Mouse (Mus musculus): ENCODE data around the gene Fbxo42. TPM values are rescaled to one million over a fixed set of nuclear protein-coding genes. Genes with fewer than 3 reads are reported as not detected.

Fbxo42 gene
- polyA plus RNA-seq, 1 experiment from 2014 or later: 10.3 TPM

GRCm38 (mm10) chr4:141243636-141244035 lies 95.9 kb downstream of the Fbxo42 start:
- H3K9ac ChIP-seq: no peak overlapping the region
- no peak overlapping the region for H3K4me2 ChIP-seq
- H3K4me3 ChIP-seq: no peak overlapping the region
- H3K27ac ChIP-seq: no peak overlapping the region
- H3K4me1 ChIP-seq (replicated peaks): peaks cover 79% of the 10 kb centered on the region
- no peaks in the 10 kb centered on the region for H3K36me3 ChIP-seq
- no peak for ATAC-seq (replicated peaks; ENCODE audit: insufficient number of reproducible peaks, insufficient read depth, low FRiP score, low read depth)
- H3K9me3 ChIP-seq (replicated peaks): no peaks in the 10 kb centered on the region
- WGBS: 60% methylated on average over 5 of the region's 5 CpGs
- H3K27me3 ChIP-seq: peaks cover 88% of the 10 kb centered on the region

DNA sequence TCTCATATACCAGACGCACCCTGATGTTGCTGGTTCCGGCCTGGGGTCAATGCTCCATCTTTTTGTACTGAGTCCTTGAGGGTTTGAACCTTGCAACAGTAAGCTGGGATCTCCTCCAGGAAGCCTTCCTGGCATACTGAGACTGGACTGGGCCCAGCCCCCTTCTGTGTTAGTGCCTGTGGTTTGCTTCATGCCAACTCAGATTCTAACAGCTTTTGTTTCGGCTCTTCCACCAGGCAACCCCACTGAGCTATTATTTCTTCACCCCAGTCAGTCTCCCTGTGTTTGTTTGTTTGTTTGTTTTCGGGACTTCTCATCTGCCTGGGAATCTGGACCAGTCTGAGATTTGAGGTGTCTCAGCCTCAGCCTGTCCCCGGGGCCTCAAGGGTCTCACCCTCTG lies 96.7 kb downstream of the Fbxo42 start:
- Histone ChIP-seq H3K27me3 (peaks cover 90% of the 10 kb centered on the region), H3K9ac (no peak overlapping the region), H3K9me3 (replicated peaks) (no peaks in the 10 kb centered on the region), H3K4me3 (no peak overlapping the region), H3K36me3 (no peaks in the 10 kb centered on the region), H3K4me2 (peak overlapping the region; percentile 9; the same call in 1 of the 2 replicates), H3K4me1 (replicated peaks) (peaks cover 74% of the 10 kb centered on the region), H3K27ac (peak overlapping the region; percentile 75)
- ATAC-seq (replicated peaks; ENCODE audit: insufficient number of reproducible peaks, insufficient read depth, low FRiP score, low read depth): no peak
- WGBS: 59% methylated on average over 5 of the region's 5 CpGs

- H3K9me3 ChIP-seq (replicated peaks): no peaks in the 10 kb centered on the region
- H3K9ac ChIP-seq: 0 out of 2 replicates have a peak overlapping the region, but pooled peaks have one; percentile 23
- peaks cover 69% of the 10 kb centered on the region for H3K4me1 ChIP-seq (replicated peaks)
- H3K27ac ChIP-seq: peak overlapping the region; percentile 75
- 18% methylated on average over 9 of the region's 9 CpGs for WGBS
- H3K27me3 ChIP-seq: peaks cover 90% of the 10 kb centered on the region
- ATAC-seq (replicated peaks; ENCODE audit: insufficient number of reproducible peaks, insufficient read depth, low FRiP score, low read depth): no peak
- no peak overlapping the region for H3K4me3 ChIP-seq
- H3K4me2 ChIP-seq: peak overlapping the region; percentile 9; the same call in 1 of the 2 replicates
- H3K36me3 ChIP-seq: no peaks in the 10 kb centered on the region
Measured at GRCm38 (mm10) chr4:141244931-141245425, 97.3 kb downstream of the Fbxo42 start.

DNA sequence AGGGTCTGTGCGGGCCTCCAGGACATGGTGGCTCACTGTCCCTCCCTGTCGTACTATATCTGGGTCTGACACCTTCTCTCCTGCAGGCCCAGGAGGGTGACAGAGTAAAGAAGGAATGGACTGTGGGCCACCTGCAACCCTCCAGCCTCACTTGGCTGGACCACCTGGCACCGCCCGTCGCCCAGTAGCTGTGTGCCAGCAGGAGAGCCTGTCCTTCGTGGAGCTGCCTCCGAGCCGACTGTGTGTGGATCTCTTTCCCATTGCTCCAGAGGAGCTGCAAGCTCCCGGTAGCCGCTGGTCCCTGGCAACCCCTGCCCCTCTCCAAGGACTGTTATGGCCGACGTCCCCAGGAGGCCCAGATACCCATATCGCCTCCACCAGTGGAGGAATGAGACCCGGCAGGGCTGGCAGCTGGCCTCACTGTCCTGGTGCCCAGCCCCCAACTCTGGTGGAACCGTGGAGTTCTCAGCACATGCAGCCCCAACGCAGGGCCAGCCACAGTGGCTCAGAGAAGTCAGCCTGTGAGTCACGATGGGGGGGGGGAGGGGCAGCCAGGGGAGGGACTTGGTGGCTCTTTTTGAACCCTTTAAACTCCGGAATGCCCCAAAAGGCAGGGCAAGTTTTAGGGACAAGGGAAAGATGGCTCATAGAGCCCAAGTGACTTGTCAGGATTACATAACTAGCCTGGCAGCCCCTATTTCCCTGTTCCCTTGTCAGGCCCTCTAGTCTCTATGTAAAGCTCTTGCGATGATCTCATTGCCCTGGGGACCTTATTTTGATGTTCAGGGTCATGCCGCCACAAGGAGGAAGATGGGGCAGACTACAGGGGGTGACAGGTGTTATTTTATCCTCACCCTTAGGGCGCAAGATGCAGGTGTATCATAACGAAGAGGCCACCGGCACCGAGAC lies 98.6 kb downstream of the Fbxo42 start:
- H3K9ac ChIP-seq: no peak overlapping the region
- peaks cover 60% of the 10 kb centered on the region for H3K4me1 ChIP-seq (replicated peaks)

DNA sequence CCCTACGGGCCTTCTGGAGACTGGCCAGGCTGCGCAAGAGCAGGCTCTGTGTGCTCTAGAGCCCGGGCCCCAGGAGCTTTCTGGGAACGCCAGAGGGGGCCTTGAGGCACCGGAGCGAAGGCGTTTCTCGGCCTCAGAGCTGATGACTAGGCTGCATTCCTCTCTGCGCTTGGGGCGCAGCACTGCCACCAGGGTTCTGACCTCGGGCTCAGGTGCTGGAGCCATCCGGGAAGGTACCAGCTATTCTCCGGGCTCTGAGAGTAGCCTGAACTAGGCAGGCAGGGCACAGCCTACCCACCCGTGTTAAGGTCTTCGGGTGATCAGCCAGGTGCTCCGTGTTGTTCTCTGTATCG lies 99.3 kb downstream of the Fbxo42 start:
- peak overlapping the region; percentile 89 for H3K4me2 ChIP-seq
- WGBS: 4% methylated on average over 17 of the region's 17 CpGs
- peak overlapping the region; percentile 55 for H3K4me3 ChIP-seq
- no peak overlapping the region for H3K27ac ChIP-seq
- no peaks in the 10 kb centered on the region for H3K9me3 ChIP-seq (replicated peaks)
- peaks cover 84% of the 10 kb centered on the region for H3K27me3 ChIP-seq
- no peaks in the 10 kb centered on the region for H3K36me3 ChIP-seq
- ATAC-seq (replicated peaks; ENCODE audit: insufficient number of reproducible peaks, insufficient read depth, low FRiP score, low read depth): no peak
- peaks cover 58% of the 10 kb centered on the region for H3K4me1 ChIP-seq (replicated peaks)
- H3K9ac ChIP-seq: no peak overlapping the region; the same call in 1 of the 2 replicates

More for the DNA sequence above, 98.6 kb downstream of the Fbxo42 start:
- ATAC-seq (replicated peaks; ENCODE audit: insufficient number of reproducible peaks, insufficient read depth, low FRiP score, low read depth): no peak
- Histone ChIP-seq H3K4me2 (peak overlapping the region; percentile 89), H3K9me3 (replicated peaks) (no peaks in the 10 kb centered on the region), H3K36me3 (no peaks in the 10 kb centered on the region), H3K27me3 (peaks cover 86% of the 10 kb centered on the region), H3K4me3 (peak overlapping the region; percentile 55), H3K27ac (0 out of 2 replicates have a peak overlapping the region, but pooled peaks have one; percentile 13)
- 23% methylated on average over 24 of the region's 24 CpGs for WGBS

- peak; percentile 42 for ATAC-seq (replicated peaks; ENCODE audit: insufficient number of reproducible peaks, insufficient read depth, low FRiP score, low read depth)
- Histone ChIP-seq H3K4me3 (peak overlapping the region; percentile 55), H3K36me3 (no peaks in the 10 kb centered on the region), H3K27ac (0 out of 2 replicates have a peak overlapping the region, but pooled peaks have one; percentile 2), H3K9me3 (replicated peaks) (no peaks in the 10 kb centered on the region), H3K4me1 (replicated peaks) (peaks cover 48% of the 10 kb centered on the region), H3K4me2 (peak overlapping the region; percentile 89), H3K27me3 (peaks cover 73% of the 10 kb centered on the region), H3K9ac (peak overlapping the region; percentile 46)
- under 1% methylated on average over 60 of the region's 60 CpGs for WGBS
Measured at GRCm38 (mm10) chr4:141247776-141248613, 100.3 kb downstream of the Fbxo42 start.

GRCm38 (mm10) chr4:141248614-141248978 lies 100.9 kb downstream of the Fbxo42 start:
- WGBS: 8% methylated on average over 11 of the region's 11 CpGs
- ATAC-seq (replicated peaks; ENCODE audit: insufficient number of reproducible peaks, insufficient read depth, low FRiP score, low read depth): peak; percentile 7; the same call in 1 of the 2 replicates
- Histone ChIP-seq H3K36me3 (no peaks in the 10 kb centered on the region), H3K27me3 (peaks cover 67% of the 10 kb centered on the region), H3K9me3 (replicated peaks) (no peaks in the 10 kb centered on the region), H3K4me2 (peak overlapping the region; percentile 89), H3K4me3 (peak overlapping the region; percentile 55), H3K27ac (no peak overlapping the region), H3K4me1 (replicated peaks) (peaks cover 47% of the 10 kb centered on the region), H3K9ac (no peak overlapping the region)

DNA sequence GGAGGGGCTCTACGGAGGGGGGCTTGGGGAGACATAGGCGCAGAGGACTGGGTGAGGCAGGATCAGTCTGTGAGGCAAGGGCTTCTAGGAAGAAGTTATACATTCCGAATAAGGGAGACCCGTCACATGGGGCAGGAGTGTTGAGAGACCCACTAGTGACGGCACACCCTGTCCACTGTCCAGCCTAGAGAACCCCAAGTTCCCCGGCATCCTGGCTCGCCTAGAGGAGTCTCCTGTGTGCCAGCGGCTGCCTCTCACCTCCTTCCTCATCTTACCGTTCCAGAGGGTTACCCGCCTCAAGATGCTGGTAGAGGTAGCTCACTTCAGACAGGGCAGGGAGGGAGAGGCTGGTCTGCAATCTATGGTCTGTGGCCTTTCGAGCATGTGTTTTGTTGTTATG lies 101.7 kb downstream of the Fbxo42 start:
- Histone ChIP-seq H3K4me1 (replicated peaks) (peaks cover 51% of the 10 kb centered on the region), H3K36me3 (no peaks in the 10 kb centered on the region), H3K9ac (no peak overlapping the region)

GRCm38 (mm10) chr4:141251071-141251470 lies 103.4 kb downstream of the Fbxo42 start:
- Histone ChIP-seq H3K4me1 (replicated peaks) (peaks cover 36% of the 10 kb centered on the region), H3K36me3 (no peaks in the 10 kb centered on the region), H3K27me3 (peaks cover 51% of the 10 kb centered on the region), H3K9me3 (replicated peaks) (no peaks in the 10 kb centered on the region), H3K9ac (no peak overlapping the region), H3K4me2 (no peak overlapping the region), H3K27ac (no peak overlapping the region), H3K4me3 (no peak overlapping the region)
- WGBS: 62% methylated on average over 8 of the region's 8 CpGs
- no peak for ATAC-seq (replicated peaks; ENCODE audit: insufficient number of reproducible peaks, insufficient read depth, low FRiP score, low read depth)

More for the DNA sequence above, 101.7 kb downstream of the Fbxo42 start:
- no peak overlapping the region for H3K27ac ChIP-seq
- H3K9me3 ChIP-seq (replicated peaks): no peaks in the 10 kb centered on the region
- H3K27me3 ChIP-seq: peaks cover 59% of the 10 kb centered on the region
- WGBS: 75% methylated on average over 11 of the region's 11 CpGs
- H3K4me3 ChIP-seq: no peak overlapping the region
- no peak overlapping the region for H3K4me2 ChIP-seq
- ATAC-seq (replicated peaks; ENCODE audit: insufficient number of reproducible peaks, insufficient read depth, low FRiP score, low read depth): no peak

- Histone ChIP-seq H3K4me1 (replicated peaks) (peaks cover 21% of the 10 kb centered on the region), H3K4me2 (no peak overlapping the region), H3K36me3 (no peaks in the 10 kb centered on the region), H3K9ac (no peak overlapping the region), H3K9me3 (replicated peaks) (no peaks in the 10 kb centered on the region), H3K27me3 (peaks cover 40% of the 10 kb centered on the region), H3K4me3 (no peak overlapping the region), H3K27ac (no peak overlapping the region)
- WGBS: 68% methylated on average over 2 of the region's 2 CpGs
- no peak for ATAC-seq (replicated peaks; ENCODE audit: insufficient number of reproducible peaks, insufficient read depth, low FRiP score, low read depth)
Measured at GRCm38 (mm10) chr4:141252641-141253040, 104.9 kb downstream of the Fbxo42 start.

All from heart, embryonic 15.5 days (tissue).